Mouse (Mus musculus) limb, embryonic 11.5 days (tissue): Measurements from ENCODE around the gene Nmnat2. TPM values are rescaled to one million over a fixed set of nuclear protein-coding genes. Genes with fewer than 3 reads are reported as not detected.

Experiments used
- ATAC-seq: fragments of 200-750 bp; cut with Nextera tagmentation; 2 replicates; pipeline ENCODE4 v1.8.0; 2017; ENCODE audit warnings: low read depth; ENCODE audit not compliant: insufficient number of reproducible peaks, low FRiP score, low TSS enrichment
- DNase-seq: peaks from one replicate; pipeline ENCODE4 v3.0.0-alpha.2; 2015; ENCODE audit warnings: low spot score
- H3K27ac ChIP-seq: fragments of 300-500 bp; sonication (generic); replicated peaks from 2 replicates; pipeline ENCODE4 v1.5.1; 2014; ENCODE audit warnings: low read depth, mild to moderate bottlenecking, low read length
- H3K27me3 ChIP-seq: fragments of 300-500 bp; sonication (generic); 2 replicates; pipeline ENCODE4 v1.6.1; 2014; ENCODE audit warnings: mild to moderate bottlenecking, low read length, mixed read lengths; ENCODE audit not compliant: control insufficient read depth, insufficient read depth
- H3K36me3 ChIP-seq: fragments of 300-500 bp; sonication (generic); 2 replicates; pipeline ENCODE4 v1.6.1; 2014; ENCODE audit warnings: mild to moderate bottlenecking, low read length, moderate library complexity, mixed read lengths; ENCODE audit not compliant: control insufficient read depth, insufficient read depth
- H3K4me1 ChIP-seq: fragments of 300-500 bp; sonication (generic); 2 replicates; pipeline ENCODE4 v1.6.1; 2014; ENCODE audit warnings: low read length, mixed read lengths; ENCODE audit not compliant: control insufficient read depth, insufficient read depth
- H3K4me2 ChIP-seq: fragments of 300-500 bp; sonication (generic); 2 replicates; pipeline ENCODE4 v1.6.1; 2014; ENCODE audit warnings: low read depth, mild to moderate bottlenecking, moderate library complexity; ENCODE audit not compliant: severe bottlenecking
- H3K4me3 ChIP-seq: fragments of 300-500 bp; sonication (generic); 2 replicates; pipeline ENCODE4 v1.5.1; 2014; ENCODE audit warnings: low read depth, low read length
- H3K9ac ChIP-seq: fragments of 300-500 bp; sonication (generic); 2 replicates; pipeline ENCODE4 v1.6.1; 2014; ENCODE audit warnings: mild to moderate bottlenecking, low read length
- H3K9me3 ChIP-seq: fragments of 300-500 bp; sonication (generic); 2 replicates; pipeline ENCODE4 v1.6.1; 2016; ENCODE audit warnings: low read length; ENCODE audit not compliant: control insufficient read depth
- WGBS: fragments of 180-500 bp; shearing (Covaris S2); extraction: QIAGEN DNeasy Blood & Tissue Kit; methylation state at CpG from one replicate; pipeline ENCODE4 v1.1.7; 2014; 5-methylcytosine and 5-hydroxymethylcytosine counted together
- polyA plus RNA-seq: library from polyadenylated mRNA; unstranded; fragments of >200 nt; fragmentation: Nextera tagmentation; extraction: Ambion mirVana; gene quantifications from 2 replicates; pipeline ENCODE4 v1.2.1, GENCODE M21; 2014

Gene Nmnat2
- polyA plus RNA-seq, 1 experiment from 2014 or later: 0.37 TPM

GRCm38 (mm10) chr1:153125287-153126275 is 170.8 kb downstream of the Nmnat2 start:
- H3K27ac ChIP-seq: no peak overlapping the region
- no peak for ATAC-seq

GRCm38 (mm10) chr1:153126491-153127381 is 171.9 kb downstream of the Nmnat2 start:
- Histone ChIP-seq H3K4me1 (no peaks in the 10 kb centered on the region), H3K27me3 (no peaks in the 10 kb centered on the region), H3K4me2 (no peak overlapping the region), H3K27ac (no peak overlapping the region), H3K9me3 (no peaks in the 10 kb centered on the region), H3K4me3 (no peak overlapping the region), H3K9ac (no peak overlapping the region), H3K36me3 (no peaks in the 10 kb centered on the region)
- WGBS: 87% methylated on average over 15 of the region's 15 CpGs
- DNase-seq: no peak
- ATAC-seq: no peak

More at GRCm38 (mm10) chr1:153125287-153126275, 170.8 kb downstream of the Nmnat2 start:
- WGBS: 63% methylated on average over 8 of the region's 8 CpGs
- Histone ChIP-seq H3K4me2 (no peak overlapping the region), H3K4me1 (no peaks in the 10 kb centered on the region), H3K9ac (no peak overlapping the region), H3K9me3 (no peaks in the 10 kb centered on the region), H3K27me3 (no peaks in the 10 kb centered on the region), H3K4me3 (no peak overlapping the region), H3K36me3 (no peaks in the 10 kb centered on the region)
- no peak for DNase-seq

GRCm38 (mm10) chr1:153127622-153128021 is 172.8 kb downstream of the Nmnat2 start:
- no peak for DNase-seq
- no peak for ATAC-seq

GRCm38 (mm10) chr1:153128780-153129179 is 174.0 kb downstream of the Nmnat2 start:
- no peaks in the 10 kb centered on the region for H3K9me3 ChIP-seq
- no peak overlapping the region for H3K4me3 ChIP-seq
- WGBS: 68% methylated on average over 8 of the region's 8 CpGs
- H3K27me3 ChIP-seq: no peaks in the 10 kb centered on the region
- no peak for DNase-seq
- H3K9ac ChIP-seq: no peak overlapping the region
- no peak overlapping the region for H3K4me2 ChIP-seq
- H3K4me1 ChIP-seq: 0 out of 2 replicates have a peak, but pooled peaks cover 5% of the 10 kb centered on the region
- no peak overlapping the region for H3K27ac ChIP-seq
- no peaks in the 10 kb centered on the region for H3K36me3 ChIP-seq
- no peak for ATAC-seq

More at GRCm38 (mm10) chr1:153127622-153128021, 172.8 kb downstream of the Nmnat2 start:
- H3K4me1 ChIP-seq: no peaks in the 10 kb centered on the region
- no peaks in the 10 kb centered on the region for H3K27me3 ChIP-seq
- H3K9me3 ChIP-seq: no peaks in the 10 kb centered on the region
- H3K4me3 ChIP-seq: no peak overlapping the region
- no peak overlapping the region for H3K27ac ChIP-seq
- no peak overlapping the region for H3K4me2 ChIP-seq
- no peaks in the 10 kb centered on the region for H3K36me3 ChIP-seq
- 77% methylated on average over 4 of the region's 4 CpGs for WGBS
- no peak overlapping the region for H3K9ac ChIP-seq

- Histone ChIP-seq H3K27ac (no peak overlapping the region), H3K4me1 (peaks cover 5% of the 10 kb centered on the region; the same call in 1 of the 2 replicates), H3K9ac (no peak overlapping the region), H3K36me3 (no peaks in the 10 kb centered on the region), H3K4me3 (no peak overlapping the region), H3K9me3 (no peaks in the 10 kb centered on the region), H3K4me2 (no peak overlapping the region), H3K27me3 (no peaks in the 10 kb centered on the region)
- DNase-seq (no peak), ATAC-seq (no peak)
- 86% methylated on average over 11 of the region's 11 CpGs for WGBS
These were observed 175.4 kb downstream of the Nmnat2 start for GRCm38 (mm10) chr1:153129992-153130713.

- H3K36me3 ChIP-seq: no peaks in the 10 kb centered on the region
- DNase-seq (peak; percentile 31), ATAC-seq (no peak)
- no peak overlapping the region for H3K27ac ChIP-seq
- 15% methylated on average over 9 of the region's 9 CpGs for WGBS
- H3K27me3 ChIP-seq: no peaks in the 10 kb centered on the region
- peaks cover 5% of the 10 kb centered on the region; the same call in 1 of the 2 replicates for H3K4me1 ChIP-seq
- H3K4me2 ChIP-seq: no peak overlapping the region
- no peaks in the 10 kb centered on the region for H3K9me3 ChIP-seq
- no peak overlapping the region for H3K4me3 ChIP-seq
- H3K9ac ChIP-seq: no peak overlapping the region
These were observed 179.3 kb downstream of the Nmnat2 start for GRCm38 (mm10) chr1:153133865-153134781.

GRCm38 (mm10) chr1:153136647-153137046 is 181.9 kb downstream of the Nmnat2 start:
- H3K9me3 ChIP-seq: no peaks in the 10 kb centered on the region
- H3K27me3 ChIP-seq: no peaks in the 10 kb centered on the region
- H3K9ac ChIP-seq: no peak overlapping the region
- H3K4me2 ChIP-seq: no peak overlapping the region
- no peak overlapping the region for H3K27ac ChIP-seq
- no peak for ATAC-seq
- 77% methylated on average over 13 of the region's 13 CpGs for WGBS
- DNase-seq: no peak
- H3K36me3 ChIP-seq: no peaks in the 10 kb centered on the region
- H3K4me1 ChIP-seq: peaks cover 5% of the 10 kb centered on the region; the same call in 1 of the 2 replicates
- no peak overlapping the region for H3K4me3 ChIP-seq
